Mouse (Mus musculus) spleen, adult 2 months (tissue): ENCODE measurements around the gene Dexi.

Experiments used
- CTCF ChIP-seq: fragments of 200-500 bp; IDR thresholded peaks from 2 replicates; pipeline ENCODE4 v1.5.1; 2011; ENCODE audit warnings: mild to moderate bottlenecking, inconsistent platforms; ENCODE audit not compliant: insufficient read depth, insufficient read length, insufficient replicate concordance; ENCODE audit errors: extremely low read depth
- POLR2A ChIP-seq: fragments of 200-500 bp; IDR thresholded peaks from 2 replicates; pipeline ENCODE4 v1.6.1; 2011; ENCODE audit warnings: low read depth, low read length, inconsistent platforms

DNA sequence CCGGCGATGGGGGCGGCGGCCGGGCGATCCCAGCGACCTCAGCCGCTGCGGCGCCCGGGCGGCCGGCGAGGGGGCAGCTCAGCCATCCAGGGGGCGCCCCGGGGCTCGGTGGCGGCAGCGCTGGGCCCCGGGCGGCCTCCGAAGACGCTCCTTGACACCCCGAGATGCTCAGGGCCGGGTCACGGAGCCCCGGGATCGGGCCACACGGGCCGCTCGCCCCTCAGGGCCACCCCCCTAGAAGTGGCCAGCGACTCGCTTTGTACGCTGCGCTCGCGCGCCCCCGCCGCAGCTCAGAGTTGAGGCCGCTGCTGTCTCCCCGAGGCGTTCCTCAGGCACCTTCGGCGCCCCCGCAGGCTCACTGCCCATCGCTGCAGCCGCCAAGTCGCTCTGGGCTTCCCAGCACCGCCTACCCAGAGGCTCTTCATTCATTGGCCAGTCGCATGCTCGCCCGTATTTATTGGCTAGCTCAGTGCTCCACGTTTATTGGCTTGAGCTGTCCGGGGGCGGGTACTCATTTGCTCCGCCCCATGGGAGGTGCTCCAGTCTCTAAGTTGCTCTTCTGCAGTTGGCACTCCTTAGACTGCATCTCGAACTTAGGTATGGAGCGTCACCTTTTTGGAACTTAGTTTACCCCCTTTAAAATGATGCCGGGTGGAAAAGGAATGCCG is at the start of gene Dexi:
- TF ChIP-seq CTCF: no peak
- TF ChIP-seq POLR2A: peak; percentile 98
